Mouse (Mus musculus) hindbrain, embryonic 15.5 days (tissue): ENCODE data around the gene Ift57. TPM values are rescaled to one million over a fixed set of nuclear protein-coding genes. Genes with fewer than 3 reads are reported as not detected.

Experiments
- ATAC-seq: fragments of 200-750 bp; cut with Nextera tagmentation; 2 replicates; pipeline ENCODE4 v1.8.0; 2017; ENCODE audit warnings: low read depth, moderate number of reproducible peaks, moderate TSS enrichment; ENCODE audit not compliant: low FRiP score
- H3K27ac ChIP-seq: fragments of 300-500 bp; sonication (generic); replicated peaks from 2 replicates; pipeline ENCODE4 v1.5.1; 2015; ENCODE audit warnings: mild to moderate bottlenecking, inconsistent platforms
- H3K27me3 ChIP-seq: fragments of 300-500 bp; sonication (generic); 2 replicates; pipeline ENCODE4 v1.6.1; 2015; ENCODE audit warnings: control low read depth, inconsistent platforms
- H3K36me3 ChIP-seq: fragments of 300-500 bp; sonication (generic); 2 replicates; pipeline ENCODE4 v1.6.1; 2015; ENCODE audit warnings: control low read depth, inconsistent platforms
- H3K4me1 ChIP-seq: fragments of 300-500 bp; sonication (generic); replicated peaks from 2 replicates; pipeline ENCODE4 v1.6.1; 2015; ENCODE audit warnings: control low read depth, inconsistent platforms
- H3K4me2 ChIP-seq: fragments of 300-500 bp; sonication (generic); 2 replicates; pipeline ENCODE4 v1.6.1; 2015; ENCODE audit warnings: moderate library complexity, mild to moderate bottlenecking, inconsistent platforms
- H3K4me3 ChIP-seq: fragments of 300-500 bp; sonication (generic); 2 replicates; pipeline ENCODE4 v1.5.1; 2015; ENCODE audit warnings: mild to moderate bottlenecking, inconsistent platforms
- H3K9ac ChIP-seq: fragments of 300-500 bp; sonication (generic); 2 replicates; pipeline ENCODE4 v1.6.1; 2015; ENCODE audit warnings: inconsistent platforms
- H3K9me3 ChIP-seq: fragments of 300-500 bp; sonication (generic); 2 replicates; pipeline ENCODE4 v1.6.1; 2016; ENCODE audit warnings: control low read depth, inconsistent platforms
- WGBS: fragments of 180-500 bp; shearing (Covaris S2); methylation state at CpG from one replicate; pipeline ENCODE4 v1.1.7; 2015; 5-methylcytosine and 5-hydroxymethylcytosine counted together
- polyA plus RNA-seq: library from polyadenylated mRNA; unstranded; fragments of >200 nt; fragmentation: Nextera tagmentation; extraction: Ambion mirVana; gene quantifications from 2 replicates; pipeline ENCODE4 v1.2.1, GENCODE M21; 2015

Gene Ift57
- polyA plus RNA-seq, 1 experiment from 2014 or later: 51.4 TPM

DNA sequence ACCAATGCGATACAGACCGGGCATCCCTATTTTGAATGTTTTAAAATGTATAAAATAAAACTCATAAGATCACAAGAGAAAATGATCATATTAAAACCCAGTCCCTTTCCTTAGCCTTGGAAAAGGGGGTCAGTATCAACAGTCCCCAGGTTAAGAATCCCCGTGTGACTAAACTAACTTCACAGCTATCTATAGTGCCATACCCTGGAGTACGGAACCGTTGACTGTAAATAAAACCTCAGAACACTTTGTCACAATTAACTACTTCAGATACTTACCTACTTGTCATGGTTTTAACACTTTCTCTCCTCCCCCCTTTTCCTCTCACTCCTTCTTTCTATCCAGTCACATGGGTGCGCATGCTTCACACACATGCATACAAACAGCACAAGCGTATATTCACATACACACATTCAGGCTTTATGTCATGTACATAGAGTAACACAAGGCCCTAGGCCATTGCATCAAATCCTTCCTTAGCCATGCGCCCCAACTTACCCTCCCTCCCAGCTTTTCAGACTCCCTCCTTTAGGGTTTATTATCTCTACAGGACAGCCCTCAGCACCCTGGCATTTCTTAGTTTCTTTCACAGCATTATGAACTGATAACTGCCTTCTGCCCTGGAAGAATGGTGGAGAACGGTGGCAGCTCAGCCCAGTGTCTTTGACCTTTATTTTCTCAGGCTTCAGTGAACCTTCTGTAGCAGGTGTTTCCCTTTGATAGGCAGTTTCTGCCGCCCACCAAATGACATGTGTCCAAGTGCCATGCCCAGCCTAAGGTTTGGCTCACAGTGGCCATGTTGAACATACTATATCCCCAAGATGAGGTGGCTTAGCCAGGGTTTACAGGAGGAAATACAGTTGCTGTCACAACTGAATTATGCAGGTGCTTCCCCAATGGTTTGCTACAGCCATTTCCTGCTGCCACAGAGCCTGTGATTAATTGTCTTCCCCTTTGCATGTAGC, 100.8 kb downstream of the Ift57 start, which contains the start of gene Cd47:
Gene Cd47 (plus strand): TSS at position 937 of the 965 bp plus-strand sequence.
- no peaks in the 10 kb centered on the region for H3K27me3 ChIP-seq
- H3K9me3 ChIP-seq: no peaks in the 10 kb centered on the region
- no peak within 1 kb of the TSS for H3K4me3 ChIP-seq
- no peaks in the 10 kb centered on the region for H3K36me3 ChIP-seq
- no peak for ATAC-seq
- H3K27ac ChIP-seq: no peak within 1 kb of the TSS
- H3K4me2 ChIP-seq: no peak within 1 kb of the TSS
- peaks cover 13% of the 10 kb centered on the region for H3K4me1 ChIP-seq
- H3K9ac ChIP-seq: no peak within 1 kb of the TSS
- WGBS: 84% methylated on average over 10 of the region's 10 CpGs

- Histone ChIP-seq H3K27ac (no peak overlapping the region), H3K36me3 (no peaks in the 10 kb centered on the region), H3K27me3 (no peaks in the 10 kb centered on the region), H3K4me2 (no peak overlapping the region), H3K9me3 (no peaks in the 10 kb centered on the region), H3K9ac (no peak overlapping the region), H3K4me3 (no peak overlapping the region), H3K4me1 (peaks cover 13% of the 10 kb centered on the region)
- WGBS: 79% methylated on average over 5 of the region's 5 CpGs
- ATAC-seq: no peak
These were observed 102.0 kb downstream of the Ift57 start for GRCm38 (mm10) chr16:49800996-49801395.

DNA sequence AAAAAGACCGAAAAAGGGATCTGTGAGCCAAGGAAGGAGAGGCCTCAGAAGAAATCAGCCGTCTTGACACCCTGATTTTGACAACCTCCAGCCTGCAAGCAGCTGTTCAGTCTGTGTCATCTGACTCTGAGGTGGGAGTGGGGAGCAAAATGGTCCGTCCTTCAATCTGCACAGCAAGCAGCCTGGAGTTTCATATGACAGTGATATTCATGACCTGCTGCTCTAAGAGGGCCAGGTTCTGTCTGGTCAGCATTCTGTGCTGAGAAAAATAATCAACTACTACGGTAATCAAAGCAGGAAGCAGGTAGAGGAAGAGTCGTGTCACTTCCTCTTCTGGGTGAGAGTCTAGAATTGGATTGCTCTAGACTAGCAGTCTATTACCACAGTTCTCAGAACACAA, 102.4 kb downstream of the Ift57 start:
- H3K4me3 ChIP-seq: no peak overlapping the region
- no peak overlapping the region for H3K9ac ChIP-seq
- ATAC-seq: no peak
- H3K9me3 ChIP-seq: no peaks in the 10 kb centered on the region
- WGBS: 61% methylated on average over 5 of the region's 5 CpGs
- no peaks in the 10 kb centered on the region for H3K36me3 ChIP-seq
- H3K4me2 ChIP-seq: no peak overlapping the region
- H3K27ac ChIP-seq: no peak overlapping the region
- peaks cover 13% of the 10 kb centered on the region for H3K4me1 ChIP-seq
- no peaks in the 10 kb centered on the region for H3K27me3 ChIP-seq

- Histone ChIP-seq H3K4me1 (peaks cover 13% of the 10 kb centered on the region), H3K36me3 (no peaks in the 10 kb centered on the region), H3K27me3 (no peaks in the 10 kb centered on the region), H3K4me3 (no peak overlapping the region), H3K9ac (no peak overlapping the region), H3K4me2 (no peak overlapping the region), H3K27ac (no peak overlapping the region), H3K9me3 (no peaks in the 10 kb centered on the region)
- WGBS: 36% methylated on average over 2 of the region's 2 CpGs
- ATAC-seq: no peak
These were observed 104.0 kb downstream of the Ift57 start for GRCm38 (mm10) chr16:49802993-49803392.

DNA sequence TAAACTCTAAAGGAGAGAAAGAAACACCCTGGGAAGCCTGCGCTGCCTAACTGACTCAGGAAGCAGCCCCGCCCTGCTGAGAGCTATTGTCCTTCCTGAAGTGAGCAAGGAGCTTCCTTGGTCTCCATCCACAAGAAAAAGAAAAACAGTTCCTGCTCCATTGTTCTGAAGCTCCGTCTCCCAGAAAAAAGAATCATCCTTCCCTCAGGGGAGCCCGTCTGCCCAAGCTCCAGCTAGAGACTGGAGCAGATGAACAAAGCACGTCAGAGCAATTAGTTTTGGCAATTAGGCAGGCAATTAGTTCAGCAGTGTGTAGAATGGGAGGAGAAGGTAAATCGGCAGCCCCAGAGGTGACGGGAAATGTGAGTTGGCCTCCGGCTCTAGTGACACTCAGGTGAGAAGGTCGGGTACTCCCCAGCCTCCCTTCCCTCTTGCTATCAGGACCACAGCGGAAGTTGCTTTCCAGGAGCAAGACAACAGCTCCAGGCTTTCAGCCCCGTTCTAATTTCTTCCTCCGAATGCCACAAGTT, 105.0 kb downstream of the Ift57 start:
- Histone ChIP-seq H3K4me3 (peak overlapping the region; percentile 32), H3K9ac (peak overlapping the region; percentile 34), H3K4me1 (peaks cover 13% of the 10 kb centered on the region), H3K36me3 (no peaks in the 10 kb centered on the region), H3K9me3 (no peaks in the 10 kb centered on the region), H3K27me3 (no peaks in the 10 kb centered on the region), H3K27ac (peak overlapping the region; percentile 43), H3K4me2 (peak overlapping the region; percentile 63)
- 2% methylated on average over 12 of the region's 12 CpGs for WGBS
- peak; percentile 59; the same call in 1 of the 2 replicates for ATAC-seq

DNA sequence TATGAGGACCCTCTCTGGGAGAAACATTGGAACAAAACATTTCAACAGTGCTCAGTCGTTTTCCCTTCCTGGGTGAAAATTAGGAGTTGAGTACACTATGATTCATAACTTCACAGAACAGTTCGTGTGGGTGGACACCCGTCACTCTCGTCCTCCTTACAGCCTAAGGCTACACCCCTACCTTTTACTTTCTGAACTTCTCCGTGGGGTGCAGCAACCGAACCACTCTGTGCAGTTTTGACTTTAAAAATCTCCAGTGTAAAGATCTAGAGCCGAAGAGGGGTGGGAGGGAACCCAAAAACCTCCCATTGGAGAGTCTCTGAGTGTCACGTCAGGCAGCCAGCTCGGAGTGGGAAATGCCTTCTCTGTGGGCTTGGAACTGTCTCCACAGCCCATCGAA, 107.9 kb downstream of the Ift57 start:
- 89% methylated on average over 10 of the region's 10 CpGs for WGBS
- Histone ChIP-seq H3K9ac (no peak overlapping the region), H3K4me3 (no peak overlapping the region), H3K27ac (no peak overlapping the region), H3K27me3 (no peaks in the 10 kb centered on the region), H3K4me2 (no peak overlapping the region), H3K4me1 (peaks cover 10% of the 10 kb centered on the region), H3K36me3 (no peaks in the 10 kb centered on the region), H3K9me3 (no peaks in the 10 kb centered on the region)
- ATAC-seq: no peak

GRCm38 (mm10) chr16:49807419-49807841, 108.4 kb downstream of the Ift57 start:
- H3K9ac ChIP-seq: no peak overlapping the region
- no peak overlapping the region for H3K4me2 ChIP-seq
- no peaks in the 10 kb centered on the region for H3K27me3 ChIP-seq
- H3K36me3 ChIP-seq: no peaks in the 10 kb centered on the region
- no peak for ATAC-seq
- peaks cover 10% of the 10 kb centered on the region for H3K4me1 ChIP-seq
- H3K4me3 ChIP-seq: no peak overlapping the region
- no peak overlapping the region for H3K27ac ChIP-seq
- no peaks in the 10 kb centered on the region for H3K9me3 ChIP-seq
- 85% methylated on average over 7 of the region's 7 CpGs for WGBS

- Histone ChIP-seq H3K4me2 (no peak overlapping the region), H3K9ac (no peak overlapping the region), H3K27ac (no peak overlapping the region), H3K36me3 (no peaks in the 10 kb centered on the region), H3K4me3 (no peak overlapping the region), H3K9me3 (no peaks in the 10 kb centered on the region), H3K27me3 (no peaks in the 10 kb centered on the region), H3K4me1 (peaks cover 10% of the 10 kb centered on the region)
- 85% methylated on average over 18 of the region's 18 CpGs for WGBS
- no peak for ATAC-seq
These were observed 108.9 kb downstream of the Ift57 start for GRCm38 (mm10) chr16:49807862-49808430.

- H3K27ac ChIP-seq: no peak overlapping the region
- no peaks in the 10 kb centered on the region for H3K4me1 ChIP-seq
- ATAC-seq: no peak
- no peaks in the 10 kb centered on the region for H3K9me3 ChIP-seq
- 86% methylated on average over 2 of the region's 2 CpGs for WGBS
- no peak overlapping the region for H3K4me2 ChIP-seq
- no peak overlapping the region for H3K9ac ChIP-seq
- H3K36me3 ChIP-seq: no peaks in the 10 kb centered on the region
- no peaks in the 10 kb centered on the region for H3K27me3 ChIP-seq
- H3K4me3 ChIP-seq: no peak overlapping the region
These were observed 112.9 kb downstream of the Ift57 start for GRCm38 (mm10) chr16:49811897-49812296.

- H3K4me1 ChIP-seq: no peaks in the 10 kb centered on the region
- no peak for ATAC-seq
- 62% methylated on average over 10 of the region's 10 CpGs for WGBS
These were observed 114.0 kb downstream of the Ift57 start for GRCm38 (mm10) chr16:49812821-49813616.

DNA sequence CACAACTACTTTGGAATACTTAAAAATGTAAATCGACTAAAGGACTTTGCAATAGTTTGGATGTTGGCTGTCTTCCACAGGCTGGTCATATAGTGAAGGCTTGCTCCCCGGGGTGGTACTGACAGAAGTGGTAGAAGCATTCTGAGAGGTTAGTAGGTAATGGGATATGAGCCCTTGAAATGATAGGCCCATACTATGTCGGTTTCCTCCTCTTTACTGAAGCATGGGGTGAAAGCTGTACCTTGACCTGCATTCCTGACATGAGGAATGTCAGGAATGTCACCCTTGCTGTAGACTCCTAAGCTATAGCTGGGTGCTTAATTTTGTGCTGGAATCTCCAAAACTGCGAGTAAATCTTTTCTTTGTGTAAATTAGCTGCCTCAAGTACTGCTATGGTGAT, 115.4 kb downstream of the Ift57 start:
- Histone ChIP-seq H3K27ac (no peak overlapping the region), H3K4me2 (no peak overlapping the region), H3K27me3 (no peaks in the 10 kb centered on the region), H3K9me3 (no peaks in the 10 kb centered on the region), H3K4me1 (no peaks in the 10 kb centered on the region), H3K9ac (no peak overlapping the region), H3K4me3 (no peak overlapping the region), H3K36me3 (no peaks in the 10 kb centered on the region)
- WGBS: 88% methylated on average over 4 of the region's 4 CpGs
- no peak for ATAC-seq

More at GRCm38 (mm10) chr16:49812821-49813616, 114.0 kb downstream of the Ift57 start:
- Histone ChIP-seq H3K4me2 (no peak overlapping the region), H3K9me3 (no peaks in the 10 kb centered on the region), H3K9ac (no peak overlapping the region), H3K27ac (no peak overlapping the region), H3K4me3 (no peak overlapping the region), H3K36me3 (no peaks in the 10 kb centered on the region), H3K27me3 (no peaks in the 10 kb centered on the region)
